22 mouse cellular contexts compared by ENCODE assay signal in genomic region chr8:7964276-7964675, GRCm38 (mm10).
A peak's percentile ranks its signal among the peaks of the same experiment; 100 is the strongest.
DNase-seq lines count a peak whose midpoint lies in the region; ATAC-seq and TF ChIP-seq lines count a peak whose summit lies in the region.
"Had no signal": no experiment of that assay in that cellular context is flagged by ENCODE, and none has a peak within 500 bp of the region (broad histone marks: within the 10 kb centered on the region; RNA-seq: fewer than 3 reads in every experiment).

No protein-coding gene starts in this region.

- H3K27me3 ChIP-seq in forebrain, embryonic 15.5 days = no peaks in the 10 kb centered on the region
- H3K27me3 ChIP-seq in forebrain, embryonic 12.5 days = no peaks in the 10 kb centered on the region
- H3K27me3 ChIP-seq: embryonic facial prominence, embryonic 12.5 days; embryonic facial prominence, embryonic 15.5 days; hindbrain, embryonic 12.5 days; hindbrain, embryonic 15.5 days; Patski had no signal

- no peak overlapping the region for H3K9ac ChIP-seq in forebrain, embryonic 15.5 days (replicated peaks)
- H3K9ac ChIP-seq in forebrain, embryonic 12.5 days = no peak overlapping the region
- H3K9ac ChIP-seq: embryonic facial prominence, embryonic 12.5 days; embryonic facial prominence, embryonic 15.5 days; hindbrain, embryonic 12.5 days; hindbrain, embryonic 15.5 days had no signal

- 19% methylated on average over 2 of the region's 2 CpGs for WGBS in forebrain, embryonic 15.5 days
- 54% methylated on average over 2 of the region's 2 CpGs for WGBS in forebrain, embryonic 12.5 days

- peak; percentile 43; the same call in 1 of the 2 replicates for ATAC-seq in forebrain, embryonic 15.5 days (replicated peaks)
- ATAC-seq in forebrain, embryonic 12.5 days (ENCODE audit: low FRiP score) = no peak
- ATAC-seq: CD4-positive, CD25-positive, alpha-beta regulatory T cell, adult 4 months; intestine, postnatal 0 days had no signal

- H3K36me3 ChIP-seq in forebrain, embryonic 15.5 days = no peaks in the 10 kb centered on the region
- H3K36me3 ChIP-seq in forebrain, embryonic 12.5 days (replicated peaks) = no peaks in the 10 kb centered on the region
- H3K36me3 ChIP-seq: embryonic facial prominence, embryonic 12.5 days; embryonic facial prominence, embryonic 15.5 days; hindbrain, embryonic 12.5 days; hindbrain, embryonic 15.5 days had no signal

- TF ChIP-seq CTCF in brain, embryonic 14.5 days (IDR thresholded peaks at IDR 0.05; ENCODE audit: borderline replicate concordance, extremely low read depth, insufficient read depth, insufficient read length) = no peak

- no peak overlapping the region for H3K4me3 ChIP-seq in forebrain, embryonic 15.5 days
- H3K4me3 ChIP-seq in forebrain, embryonic 12.5 days (replicated peaks) = no peak overlapping the region
- H3K4me3 ChIP-seq: embryonic facial prominence, embryonic 12.5 days; embryonic facial prominence, embryonic 15.5 days; hindbrain, embryonic 12.5 days; hindbrain, embryonic 15.5 days had no signal

- peak; percentile 98 for DNase-seq in Muller cell, postnatal 12 days (ENCODE audit: inconsistent ontology term)
- DNase-seq in brain, embryonic 14.5 days (ENCODE audit: low read depth) = peak; percentile 61
- DNase-seq in left cerebral cortex, adult 8-10 months (ENCODE audit: low spot score in 2 of 2) = no peak
- no peak for DNase-seq in thymus, postnatal 25 days
- DNase-seq: adrenal gland, postnatal 10 days; cerebellum, adult 11 months; cerebellum, adult 2 months; cerebellum, adult 9-11 months; cerebellum, postnatal 25 days; gastrocnemius, postnatal 10 days; gastrocnemius, postnatal 36 days; heart, adult 11 months had no signal

- no peak overlapping the region for H3K4me2 ChIP-seq in forebrain, embryonic 15.5 days (replicated peaks)
- no peak overlapping the region for H3K4me2 ChIP-seq in forebrain, embryonic 12.5 days
- H3K4me2 ChIP-seq: embryonic facial prominence, embryonic 12.5 days; embryonic facial prominence, embryonic 15.5 days; heart, embryonic 11.5 days; hindbrain, embryonic 12.5 days; hindbrain, embryonic 15.5 days had no signal

- TF ChIP-seq POLR2A in brain, embryonic 14.5 days (IDR thresholded peaks at IDR 0.05; ENCODE audit: borderline replicate concordance, extremely low read depth, insufficient read depth, insufficient read length, poor library complexity, severe bottlenecking) = no peak

- no peak overlapping the region for H3K27ac ChIP-seq in forebrain, embryonic 15.5 days (replicated peaks)
- H3K27ac ChIP-seq in forebrain, embryonic 12.5 days = no peak overlapping the region
- H3K27ac ChIP-seq: embryonic facial prominence, embryonic 12.5 days; embryonic facial prominence, embryonic 15.5 days; hindbrain, embryonic 12.5 days; hindbrain, embryonic 15.5 days had no signal

- no peaks in the 10 kb centered on the region for H3K4me1 ChIP-seq in forebrain, embryonic 15.5 days
- H3K4me1 ChIP-seq in forebrain, embryonic 12.5 days = no peaks in the 10 kb centered on the region
- H3K4me1 ChIP-seq: embryonic facial prominence, embryonic 12.5 days; embryonic facial prominence, embryonic 15.5 days; hindbrain, embryonic 12.5 days; hindbrain, embryonic 15.5 days had no signal

- H3K9me3 ChIP-seq in forebrain, embryonic 15.5 days = no peaks in the 10 kb centered on the region
- no peaks in the 10 kb centered on the region for H3K9me3 ChIP-seq in forebrain, embryonic 12.5 days
- H3K9me3 ChIP-seq: embryonic facial prominence, embryonic 12.5 days; embryonic facial prominence, embryonic 15.5 days; hindbrain, embryonic 12.5 days; hindbrain, embryonic 15.5 days had no signal

Comparison
In these comparisons a context has a peak if more than half of its experiments do, and no peak if none do; other contexts are left out.
1. DNase-seq: peak in Muller cell, postnatal 12 days (single experiment) and brain, embryonic 14.5 days (single experiment); none in left cerebral cortex, adult 8-10 months (0 of 2) and thymus, postnatal 25 days (single experiment).